Mouse (Mus musculus) fibroblast of lung, adult 2 months (primary cell): ENCODE data around the gene Nkpd1.

Source experiments
- DNase-seq: peaks from one replicate; pipeline ENCODE4 v3.0.0-alpha.2; 2011; ENCODE audit warnings: low read depth

Nkpd1 gene

DNA sequence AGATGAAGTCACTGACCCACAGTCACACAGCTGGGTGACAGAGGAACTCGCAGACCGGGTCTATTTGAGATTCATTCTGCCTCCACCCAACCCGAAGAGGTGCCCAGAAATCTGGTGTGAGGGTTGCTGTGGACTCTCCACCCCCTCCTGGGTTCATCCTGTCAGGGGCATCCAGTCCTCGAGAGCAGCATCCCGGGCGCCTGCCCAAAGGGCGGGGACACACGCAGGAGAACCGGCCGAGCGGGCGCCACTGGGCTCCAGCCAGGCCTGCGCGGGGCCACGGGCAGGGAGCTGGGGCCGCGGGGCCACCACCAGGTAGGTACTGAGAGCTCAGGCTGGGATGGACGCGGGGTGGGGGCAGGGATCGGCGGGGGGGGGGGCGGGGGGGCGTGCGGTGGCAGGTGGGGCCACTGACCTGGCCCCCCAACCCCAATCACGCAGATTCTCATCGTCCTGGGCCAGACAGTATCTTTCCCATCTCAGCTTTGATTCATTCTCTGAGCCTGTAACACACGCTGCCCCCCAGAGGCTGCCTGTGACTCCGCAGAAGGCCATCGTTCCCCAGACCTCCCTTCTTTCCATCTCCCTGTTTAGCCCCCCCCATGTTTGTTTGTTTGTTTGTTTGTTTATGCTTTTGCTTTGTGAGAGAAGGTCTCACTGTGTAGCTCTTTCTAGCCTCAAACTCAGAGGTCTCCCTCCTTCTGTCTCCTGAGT is at the start of gene Nkpd1:
TSS of gene Nkpd1 (plus strand) at position 187 of the 714 bp plus-strand sequence.
- no peak for DNase-seq

- no peak for DNase-seq
Observed at GRCm38 (mm10) chr7:19468279-19468678, 49.4 kb upstream of the Nkpd1 start.

GRCm38 (mm10) chr7:19469404-19469803 is 48.2 kb upstream of the Nkpd1 start:
- no peak for DNase-seq

DNA sequence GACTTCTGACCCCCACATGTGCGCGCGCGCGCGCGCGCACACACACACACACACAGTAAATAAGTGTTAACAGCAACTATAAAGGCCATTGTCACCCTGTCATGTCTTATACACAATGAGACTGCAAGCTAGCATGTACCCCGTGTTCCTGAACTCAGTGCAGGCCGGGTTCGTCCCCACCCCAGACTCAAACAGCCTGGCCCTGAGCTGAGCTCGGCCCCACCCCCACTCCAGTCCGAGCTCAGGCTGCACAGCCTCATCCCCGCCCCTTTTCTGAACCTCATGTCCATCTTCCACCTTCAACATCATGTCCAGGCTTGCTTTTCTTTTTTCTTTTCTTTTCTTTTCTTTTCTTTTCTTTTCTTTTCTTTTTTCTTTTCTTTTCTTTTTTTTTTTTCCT is 47.3 kb upstream of the Nkpd1 start:
- no peak for DNase-seq

GRCm38 (mm10) chr7:19472403-19472802 is 45.2 kb upstream of the Nkpd1 start:
- DNase-seq: no peak

- DNase-seq: no peak
Observed at GRCm38 (mm10) chr7:19473875-19474443, 43.7 kb upstream of the Nkpd1 start.

DNA sequence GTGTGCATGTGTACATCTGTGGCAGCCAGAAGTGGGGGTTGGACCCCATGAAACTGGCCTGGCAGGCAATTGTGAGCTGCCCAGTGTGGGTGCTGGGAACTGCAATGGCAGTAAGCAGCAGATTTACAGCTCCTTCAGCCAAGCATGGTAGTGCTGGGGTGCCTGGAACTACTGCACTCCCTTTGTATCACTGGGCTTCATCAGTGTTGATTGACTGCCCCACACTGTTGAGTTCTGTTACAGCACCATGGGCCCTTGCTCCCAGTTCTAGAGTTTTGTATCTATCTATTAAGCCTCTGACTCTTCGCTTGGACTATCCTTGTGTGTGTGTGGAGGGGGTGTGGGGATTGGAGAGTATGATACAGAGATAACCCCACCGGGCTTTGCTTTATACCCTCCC is 40.6 kb upstream of the Nkpd1 start:
- DNase-seq: no peak

DNA sequence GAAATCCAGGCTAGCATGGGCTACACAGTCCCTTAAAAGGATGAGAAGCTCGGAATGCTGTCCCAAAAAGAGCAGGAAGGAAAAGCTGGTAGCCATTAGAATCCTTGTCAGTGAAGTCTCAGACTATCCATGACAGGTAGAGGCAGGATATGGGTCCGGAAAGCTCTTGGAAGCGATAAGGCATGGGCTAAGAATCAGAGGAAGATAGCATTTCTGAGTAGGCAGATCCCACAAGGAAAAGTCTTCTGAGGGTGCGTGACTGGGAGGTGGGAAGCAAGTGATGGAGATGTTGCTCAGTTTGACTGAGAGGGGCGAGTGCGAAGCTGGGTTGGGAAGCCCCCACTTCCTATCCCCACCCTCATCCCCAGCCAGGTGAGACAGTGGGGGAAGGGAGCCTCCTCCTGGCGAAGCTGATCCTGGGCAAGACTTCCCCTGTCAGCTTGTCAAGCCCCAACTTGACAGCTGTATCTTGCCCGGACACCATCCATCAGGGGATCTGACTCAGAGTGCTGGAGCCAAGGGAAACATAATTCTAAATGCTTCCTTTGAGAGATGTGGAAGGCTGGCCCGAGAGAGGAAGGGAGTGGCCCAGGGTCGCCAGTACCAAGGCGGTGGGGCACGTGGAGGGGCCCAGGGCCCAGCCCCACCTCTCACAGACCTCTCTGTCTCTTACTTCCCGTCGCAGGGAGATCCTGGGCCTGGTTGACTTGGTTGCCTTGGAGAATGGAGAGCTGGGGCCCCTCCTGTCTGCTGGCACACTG is 39.8 kb upstream of the Nkpd1 start:
- DNase-seq: no peak

GRCm38 (mm10) chr7:19483281-19483680 is 34.4 kb upstream of the Nkpd1 start:
- no peak for DNase-seq

GRCm38 (mm10) chr7:19485488-19485887 is 32.1 kb upstream of the Nkpd1 start:
- DNase-seq: no peak

DNA sequence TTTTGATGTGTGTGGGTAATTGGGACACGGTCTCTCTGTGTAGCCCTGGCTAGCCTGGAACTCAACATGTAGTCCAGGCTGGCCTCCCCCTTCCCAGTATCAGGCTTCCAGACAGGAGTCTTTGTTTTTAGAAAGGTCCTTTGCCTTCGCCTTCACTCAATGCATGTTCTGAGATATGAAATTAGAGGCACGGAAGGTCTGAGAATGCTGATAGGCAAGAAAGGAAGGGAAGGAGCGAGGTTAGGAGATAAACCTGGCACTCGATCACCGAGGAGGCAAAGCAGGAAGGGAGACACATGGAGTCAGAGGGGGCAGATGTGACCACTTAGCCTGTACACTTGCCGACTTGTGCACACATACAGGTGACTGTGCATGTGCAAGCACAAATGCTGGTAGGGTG is 31.1 kb upstream of the Nkpd1 start:
- DNase-seq: no peak

DNA sequence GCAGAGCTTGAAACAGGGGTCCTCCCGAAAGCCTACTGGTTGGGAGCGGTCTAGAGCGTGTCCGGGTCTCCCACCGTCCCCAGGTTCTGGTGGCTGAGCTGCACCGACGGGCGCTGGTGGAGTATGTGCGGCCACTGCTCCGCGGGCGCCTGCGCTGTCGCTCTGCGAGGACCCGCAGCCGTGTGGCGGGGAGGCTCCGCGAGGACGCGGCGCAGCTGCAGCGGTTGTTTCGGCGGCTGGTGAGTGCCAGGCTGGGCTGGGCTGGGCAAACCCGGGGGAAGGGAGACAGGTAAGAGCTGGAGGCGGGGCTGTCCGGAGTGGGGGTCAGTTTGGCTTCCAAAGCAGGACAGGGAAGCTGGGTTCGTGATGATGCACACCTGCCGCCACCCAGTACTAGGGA is 28.1 kb upstream of the Nkpd1 start:
- DNase-seq: no peak

GRCm38 (mm10) chr7:19491731-19492130 is 25.9 kb upstream of the Nkpd1 start:
- DNase-seq: no peak

DNA sequence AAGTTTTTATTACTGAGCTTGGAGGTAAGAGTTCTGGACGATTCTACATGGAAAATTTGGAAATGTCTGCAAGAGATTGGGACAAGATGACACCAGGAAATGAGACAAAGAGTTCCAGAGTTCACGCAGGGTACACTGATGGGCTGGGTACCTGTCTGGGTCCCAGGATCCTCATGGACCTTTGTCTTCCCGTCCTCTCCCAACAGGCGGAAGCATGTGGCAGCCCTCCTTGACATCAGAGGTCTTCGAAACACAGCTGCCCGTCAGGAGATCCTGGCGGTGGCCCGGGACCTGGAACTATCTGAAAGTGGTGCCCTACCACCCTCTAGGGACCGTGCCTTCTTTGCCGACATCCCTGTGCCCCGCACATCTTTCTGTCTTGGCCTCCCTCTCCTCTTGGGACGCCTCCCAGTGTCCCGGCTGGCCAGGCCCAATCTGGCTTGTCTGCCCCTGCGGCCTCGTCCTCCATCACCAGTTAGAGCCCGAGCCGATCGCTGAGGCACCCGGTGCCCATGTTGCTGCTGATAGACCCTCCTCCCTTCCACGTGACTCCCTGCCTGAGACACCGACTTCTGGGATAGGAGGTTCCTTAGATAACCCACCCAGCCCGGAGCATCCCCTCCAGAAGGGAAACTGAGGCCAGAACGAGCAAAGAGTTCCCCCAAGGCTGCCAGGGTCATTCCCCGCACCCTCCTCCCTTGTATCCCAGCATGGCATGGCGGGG is 22.7 kb upstream of the Nkpd1 start:
- no peak for DNase-seq

- no peak for DNase-seq
Observed at GRCm38 (mm10) chr7:19495521-19496213, 22.0 kb upstream of the Nkpd1 start.

DNA sequence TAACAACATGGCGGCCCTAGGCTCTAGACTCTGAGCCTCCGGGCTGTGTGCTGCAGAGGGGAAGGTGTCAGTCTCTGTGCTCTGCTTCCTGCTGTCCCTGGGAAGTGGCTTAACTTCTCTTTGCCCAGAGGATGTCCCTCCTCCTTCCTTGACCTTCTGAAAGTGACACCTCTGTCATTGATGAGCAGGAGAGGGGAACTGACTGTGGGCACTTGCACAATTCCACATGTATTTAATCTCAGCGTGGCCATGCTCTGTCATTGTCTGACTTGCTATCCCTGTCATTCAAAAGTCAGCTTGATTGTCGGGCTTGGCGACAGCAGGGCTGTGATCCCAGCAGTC is 21.5 kb upstream of the Nkpd1 start:
- no peak for DNase-seq

DNA sequence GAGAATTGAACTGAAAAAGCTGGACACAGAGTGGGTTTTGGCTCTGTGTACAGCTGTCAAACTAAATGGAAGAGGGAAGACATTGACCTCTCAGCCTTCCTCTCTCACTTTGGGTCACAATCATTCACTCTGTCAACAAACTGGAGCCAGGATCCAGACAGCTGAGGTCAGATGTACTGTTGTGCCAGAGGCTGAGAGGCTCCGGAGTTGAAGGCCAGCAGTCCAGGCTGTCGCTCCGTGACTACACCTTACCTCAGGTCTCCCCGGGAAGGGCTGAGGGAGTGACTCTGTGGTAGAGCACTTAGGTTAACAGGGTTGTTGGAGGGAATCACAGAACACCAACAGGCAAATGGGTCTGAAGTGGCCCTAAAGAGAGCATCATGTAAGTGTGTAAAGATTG is 19.3 kb upstream of the Nkpd1 start:
- no peak for DNase-seq

- no peak for DNase-seq
Observed at GRCm38 (mm10) chr7:19500420-19501363, 16.9 kb upstream of the Nkpd1 start.

DNA sequence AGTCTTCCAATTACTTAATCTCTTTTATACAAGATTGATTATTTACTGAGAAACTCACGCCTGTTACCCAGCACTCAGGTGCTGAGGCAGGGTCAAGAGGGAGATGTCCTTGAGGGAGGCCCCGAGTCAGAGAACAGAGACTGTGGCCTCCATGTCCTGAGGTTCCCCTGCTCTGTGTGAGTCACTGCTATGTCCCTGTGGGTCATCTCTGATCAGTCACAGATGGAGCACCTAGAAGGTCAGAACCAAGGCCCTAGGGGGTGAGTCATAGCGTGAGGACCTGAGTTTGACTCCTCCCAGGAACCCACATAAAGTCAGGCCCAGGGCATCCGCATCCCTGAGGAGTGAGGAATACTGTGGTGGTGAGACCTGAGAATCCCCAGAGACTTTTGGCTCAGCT is 16.0 kb upstream of the Nkpd1 start:
- DNase-seq: no peak

GRCm38 (mm10) chr7:19503481-19504068 is 14.1 kb upstream of the Nkpd1 start:
- DNase-seq: no peak

DNA sequence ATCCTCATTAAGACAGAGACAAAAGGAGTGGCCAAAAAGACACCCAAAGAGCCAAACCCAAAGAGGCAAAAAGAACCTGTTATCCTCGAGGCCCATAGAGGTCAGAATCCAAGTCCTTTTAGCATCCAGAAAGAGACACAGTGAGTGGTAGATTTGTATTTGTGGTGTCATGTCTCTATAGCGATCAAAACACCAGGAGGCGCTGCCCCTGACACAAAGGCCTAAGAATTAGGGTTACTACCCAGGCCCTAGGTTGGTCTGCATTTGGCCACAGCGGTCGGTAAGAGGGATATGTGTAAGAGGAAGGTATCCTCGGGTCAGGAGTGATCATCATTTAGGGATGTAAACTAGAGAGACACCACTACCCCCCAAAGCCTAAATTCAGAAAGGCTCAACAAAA is 11.3 kb upstream of the Nkpd1 start:
- no peak for DNase-seq
